Mouse (Mus musculus) CH12.LX (cell line): ENCODE results near the gene Ganab.

Experiments
- MEF2A ChIP-seq: IDR thresholded peaks from 2 replicates; pipeline ENCODE4 v1.6.1; 2014; ENCODE audit warnings: low read depth, mild to moderate bottlenecking, inconsistent platforms, low read length, improper control_type of control experiment, borderline replicate concordance
- POLR2A ChIP-seq: IDR thresholded peaks from 2 replicates; pipeline ENCODE4 v1.6.1; 2011; ENCODE audit warnings: low read depth, mild to moderate bottlenecking, improper control_type of control experiment, low read length

GRCm38 (mm10) chr19:8880311-8881033 lies 17.4 kb upstream of the Ganab start, which contains the start of gene Uqcc3:
- TF ChIP-seq MEF2A, result peak; percentile 9; the same call in 1 of the 2 replicates
- peak; percentile 87 for TF ChIP-seq POLR2A
